Mouse (Mus musculus): ENCODE data around the gene Ncam1.

DNA sequence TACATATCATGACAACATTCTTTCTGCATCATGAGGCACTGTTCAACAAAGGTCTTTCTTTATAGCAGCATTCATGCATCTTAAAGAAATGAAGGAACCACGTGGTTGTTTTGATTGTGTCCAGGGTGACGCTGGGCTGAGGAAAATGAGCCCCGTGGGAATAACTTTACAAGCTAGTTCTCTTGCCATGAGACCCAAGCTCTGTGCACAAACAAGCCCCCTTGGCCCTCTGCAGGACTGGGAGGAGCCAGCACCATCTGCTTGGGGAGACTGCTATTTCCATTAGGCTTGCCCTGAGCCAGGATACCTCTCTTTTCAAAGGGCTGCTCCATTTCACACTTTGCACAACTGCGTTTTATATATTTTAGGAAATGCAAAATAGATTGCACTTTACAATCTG lies 53.0 kb downstream of the Ncam1 start:
- TF ChIP-seq POLR2A (IDR thresholded peaks at IDR 0.05; ENCODE audit: low read depth, low read length): no peak
- TF ChIP-seq CTCF (conservative IDR thresholded peaks at IDR 0.05; ENCODE audit: insufficient read depth, insufficient read length, low read depth, low read length): no peak
